Mouse (Mus musculus) embryonic facial prominence, embryonic 13.5 days (tissue): ENCODE data around the gene Per3. TPM values are rescaled to one million over a fixed set of nuclear protein-coding genes. Genes with fewer than 3 reads are reported as not detected.
"Not testable (repeated sequence)": the region's sequence is repeated elsewhere in the genome, so short reads cannot be mapped to it uniquely, and the experiment has no call there.

Source experiments
- ATAC-seq: fragments of 200-750 bp; cut with Nextera tagmentation; 2 replicates; pipeline ENCODE4 v1.8.0; 2017; ENCODE audit warnings: low read depth; ENCODE audit not compliant: insufficient number of reproducible peaks, insufficient read depth, low FRiP score, low TSS enrichment
- H3K27ac ChIP-seq: fragments of 300-500 bp; sonication (generic); 2 replicates; pipeline ENCODE4 v1.5.1; 2015; ENCODE audit warnings: moderate library complexity, mild to moderate bottlenecking, inconsistent platforms
- H3K27me3 ChIP-seq: fragments of 300-500 bp; sonication (generic); 2 replicates; pipeline ENCODE4 v1.6.1; 2015; ENCODE audit warnings: mild to moderate bottlenecking, inconsistent platforms
- H3K36me3 ChIP-seq: fragments of 300-500 bp; sonication (generic); 2 replicates; pipeline ENCODE4 v1.6.1; 2015; ENCODE audit warnings: mild to moderate bottlenecking, inconsistent platforms
- H3K4me1 ChIP-seq: fragments of 300-500 bp; sonication (generic); 2 replicates; pipeline ENCODE4 v1.6.1; 2015; ENCODE audit warnings: inconsistent platforms
- H3K4me2 ChIP-seq: fragments of 300-500 bp; sonication (generic); 2 replicates; pipeline ENCODE4 v1.6.1; 2015; ENCODE audit warnings: moderate library complexity, mild to moderate bottlenecking, inconsistent platforms
- H3K4me3 ChIP-seq: fragments of 300-500 bp; sonication (generic); 2 replicates; pipeline ENCODE4 v1.5.1; 2015; ENCODE audit warnings: mild to moderate bottlenecking, inconsistent platforms
- H3K9ac ChIP-seq: fragments of 300-500 bp; sonication (generic); 2 replicates; pipeline ENCODE4 v1.6.1; 2015; ENCODE audit warnings: mild to moderate bottlenecking, inconsistent platforms
- H3K9me3 ChIP-seq: fragments of 300-500 bp; sonication (generic); 2 replicates; pipeline ENCODE4 v1.6.1; 2016; ENCODE audit warnings: inconsistent platforms
- WGBS: fragments of 180-500 bp; shearing (Covaris S2); methylation state at CpG from one replicate; pipeline ENCODE4 v1.1.7; 2015; ENCODE audit warnings: mixed read lengths; 5-methylcytosine and 5-hydroxymethylcytosine counted together
- polyA plus RNA-seq: library from polyadenylated mRNA; unstranded; fragments of >200 nt; fragmentation: Nextera tagmentation; extraction: Ambion mirVana; gene quantifications from 2 replicates; pipeline ENCODE4 v1.2.1, GENCODE M21; 2015

Per3 gene
- polyA plus RNA-seq, 1 experiment from 2014 or later = 7.9 TPM

DNA sequence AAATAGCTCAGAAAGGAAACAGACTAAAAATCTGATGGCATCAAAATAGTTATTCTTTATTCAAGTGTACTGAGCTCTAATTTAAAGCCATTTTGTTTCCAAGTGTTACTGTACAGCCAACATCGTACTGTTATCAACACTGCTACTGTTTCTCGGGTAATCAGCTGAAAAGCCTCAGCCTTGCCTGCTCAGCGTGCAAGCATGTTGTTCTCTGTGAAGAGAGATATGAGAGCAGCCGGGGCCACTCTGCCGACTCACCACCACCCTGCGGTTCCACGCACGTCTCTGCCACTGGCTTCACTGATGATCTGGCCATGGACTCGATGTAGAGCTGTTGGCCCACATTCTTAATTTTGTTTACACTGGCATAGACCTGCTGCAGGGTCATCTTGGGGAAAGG, 20.3 kb downstream of the Per3 start:
- Histone ChIP-seq H3K36me3 (peaks cover 7% of the 10 kb centered on the region), H3K9ac (no peak overlapping the region), H3K9me3 (no peaks in the 10 kb centered on the region), H3K4me2 (no peak overlapping the region), H3K27me3 (no peaks in the 10 kb centered on the region), H3K4me1 (no peaks in the 10 kb centered on the region), H3K4me3 (no peak overlapping the region), H3K27ac (no peak overlapping the region)
- WGBS = 88% methylated on average over 9 of the region's 9 CpGs
- ATAC-seq = no peak

DNA sequence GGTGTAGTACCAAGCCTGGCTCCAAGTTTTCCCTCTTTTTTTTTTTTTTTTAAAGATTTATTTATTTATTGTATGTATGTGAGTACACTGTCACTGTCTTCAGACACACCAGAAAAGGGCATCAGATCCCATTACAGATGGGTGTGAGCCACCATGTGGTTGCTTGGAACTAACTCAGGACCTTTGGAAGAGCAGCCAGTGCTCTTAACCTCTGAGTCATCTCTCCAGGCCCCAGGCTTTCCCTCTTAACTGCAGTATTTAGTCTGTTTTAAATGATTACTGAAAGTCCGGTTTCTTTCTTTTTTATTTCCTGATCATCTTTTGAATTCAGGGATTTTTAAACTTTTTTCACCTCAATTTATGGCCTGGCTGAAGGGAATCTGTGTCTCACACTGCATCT, 27.1 kb downstream of the Per3 start:
- H3K4me1 ChIP-seq, ATAC-seq, H3K9ac ChIP-seq, H3K4me2 ChIP-seq, H3K4me3 ChIP-seq, H3K27me3 ChIP-seq, H3K9me3 ChIP-seq, H3K27ac ChIP-seq: not testable (repeated sequence)
- 94% methylated on average over 1 of the region's 1 CpGs for WGBS
- H3K36me3 ChIP-seq = peaks cover 29% of the 10 kb centered on the region

DNA sequence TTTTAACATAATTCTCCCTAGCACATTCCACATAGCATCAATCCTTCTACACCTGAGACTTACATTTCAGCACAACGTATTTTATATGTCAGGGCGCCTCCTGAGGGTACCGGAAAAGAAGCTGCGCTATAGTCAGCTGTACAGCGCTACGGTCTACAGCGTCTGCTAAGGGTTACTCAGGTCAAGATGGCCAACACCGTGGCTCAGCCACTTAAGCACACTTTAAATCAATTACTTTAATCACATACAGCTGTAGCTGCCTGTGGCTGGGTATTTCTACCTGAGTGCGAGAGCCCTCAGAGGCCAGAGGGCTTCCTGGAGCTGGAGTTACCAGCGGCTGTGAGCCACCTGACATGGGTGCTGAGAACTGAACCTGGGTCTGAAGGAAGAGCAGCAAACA, 28.5 kb downstream of the Per3 start:
- H3K9me3 ChIP-seq = no peaks in the 10 kb centered on the region
- H3K4me3 ChIP-seq = no peak overlapping the region
- no peak overlapping the region for H3K9ac ChIP-seq
- peaks cover 35% of the 10 kb centered on the region for H3K36me3 ChIP-seq
- H3K27ac ChIP-seq = no peak overlapping the region
- H3K4me2 ChIP-seq = no peak overlapping the region
- no peaks in the 10 kb centered on the region for H3K27me3 ChIP-seq
- WGBS = 48% methylated on average over 10 of the region's 10 CpGs
- H3K4me1 ChIP-seq = no peaks in the 10 kb centered on the region
- ATAC-seq = no peak

DNA sequence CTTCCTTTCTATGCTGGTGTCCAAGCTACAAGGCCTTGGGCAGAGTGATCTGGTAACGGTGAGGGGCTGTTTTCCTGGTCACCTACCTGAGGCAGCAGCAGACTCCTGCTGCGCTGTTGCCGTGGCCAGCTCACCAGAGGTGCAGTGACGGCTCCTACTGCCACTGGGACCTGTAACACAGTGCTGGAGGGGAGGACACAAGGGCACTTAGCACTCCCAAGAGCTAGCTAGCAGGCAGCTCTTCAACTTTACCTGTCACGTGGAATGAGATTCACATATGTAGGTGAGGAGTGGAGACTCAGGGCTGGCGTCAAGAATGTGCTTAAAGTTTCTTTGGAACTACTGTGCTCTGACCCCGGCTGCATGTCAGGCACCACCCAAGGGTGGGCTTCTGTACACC, 34.1 kb downstream of the Per3 start:
- H3K36me3 ChIP-seq = peaks cover 37% of the 10 kb centered on the region
- H3K27ac ChIP-seq = no peak overlapping the region
- H3K4me3 ChIP-seq = no peak overlapping the region
- no peak overlapping the region for H3K4me2 ChIP-seq
- no peak for ATAC-seq
- WGBS = 90% methylated on average over 7 of the region's 7 CpGs
- no peaks in the 10 kb centered on the region for H3K4me1 ChIP-seq
- H3K9ac ChIP-seq = no peak overlapping the region
- H3K27me3 ChIP-seq = no peaks in the 10 kb centered on the region
- H3K9me3 ChIP-seq = no peaks in the 10 kb centered on the region

DNA sequence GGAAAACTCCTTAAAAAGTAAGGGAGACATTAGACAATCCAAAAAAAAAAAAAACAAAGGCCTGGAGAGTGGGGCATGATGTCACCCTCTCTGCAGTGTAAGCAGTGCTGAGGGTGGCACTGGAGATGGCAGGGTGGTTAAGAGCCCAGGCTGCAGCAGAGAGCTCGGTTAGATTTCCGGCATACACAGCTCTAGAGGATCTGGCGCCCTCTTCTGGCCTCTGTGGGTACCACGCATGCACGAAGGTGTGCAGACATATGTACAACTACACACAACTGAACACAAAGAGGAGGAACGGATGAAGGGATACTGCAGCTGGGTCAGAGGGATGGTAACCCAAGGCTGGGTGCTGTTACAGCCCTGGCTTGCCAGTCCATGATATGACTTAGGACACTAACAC, 37.5 kb downstream of the Per3 start:
- Histone ChIP-seq H3K4me1 (no peaks in the 10 kb centered on the region), H3K4me3 (no peak overlapping the region), H3K36me3 (peaks cover 22% of the 10 kb centered on the region), H3K27me3 (no peaks in the 10 kb centered on the region), H3K9ac (no peak overlapping the region), H3K9me3 (no peaks in the 10 kb centered on the region), H3K27ac (no peak overlapping the region), H3K4me2 (no peak overlapping the region)
- WGBS = 49% methylated on average over 6 of the region's 6 CpGs
- ATAC-seq = no peak

DNA sequence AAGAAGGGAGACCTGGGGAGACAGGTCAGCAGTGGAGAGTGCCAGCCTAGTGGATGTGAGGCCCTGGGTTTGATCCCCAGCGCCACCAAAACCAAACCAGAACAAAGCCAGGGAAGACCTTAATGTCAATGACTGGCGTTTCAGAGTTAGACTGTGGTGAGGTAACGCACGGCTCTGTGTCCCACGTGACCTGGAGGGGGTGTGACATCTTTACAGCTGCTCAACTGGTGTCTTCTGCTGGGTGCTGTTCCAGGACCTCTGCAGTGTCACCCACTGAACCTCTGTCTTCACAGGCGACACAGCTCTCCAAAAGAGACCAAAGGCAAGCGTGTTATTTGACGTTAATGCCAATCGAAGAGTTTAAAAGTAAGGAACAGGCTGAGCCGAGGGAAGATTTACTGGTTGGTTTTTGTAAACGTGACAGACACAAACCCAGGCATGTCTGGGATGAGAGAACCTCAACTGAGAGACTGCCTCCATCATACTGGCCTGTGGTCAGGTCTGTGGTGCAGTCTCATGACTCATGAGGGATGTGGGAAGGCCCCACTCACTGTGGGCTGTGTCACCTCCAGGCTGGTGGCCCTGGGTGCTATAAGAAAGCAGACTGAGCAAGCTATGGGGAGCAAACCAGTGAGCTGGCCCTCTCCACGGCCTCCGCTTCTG, 38.7 kb downstream of the Per3 start:
- H3K4me2 ChIP-seq = no peak overlapping the region
- H3K4me3 ChIP-seq = no peak overlapping the region
- peaks cover 20% of the 10 kb centered on the region for H3K36me3 ChIP-seq
- no peaks in the 10 kb centered on the region for H3K9me3 ChIP-seq
- 91% methylated on average over 13 of the region's 13 CpGs for WGBS
- H3K4me1 ChIP-seq = no peaks in the 10 kb centered on the region
- no peaks in the 10 kb centered on the region for H3K27me3 ChIP-seq
- no peak overlapping the region for H3K27ac ChIP-seq
- no peak overlapping the region for H3K9ac ChIP-seq
- no peak for ATAC-seq

DNA sequence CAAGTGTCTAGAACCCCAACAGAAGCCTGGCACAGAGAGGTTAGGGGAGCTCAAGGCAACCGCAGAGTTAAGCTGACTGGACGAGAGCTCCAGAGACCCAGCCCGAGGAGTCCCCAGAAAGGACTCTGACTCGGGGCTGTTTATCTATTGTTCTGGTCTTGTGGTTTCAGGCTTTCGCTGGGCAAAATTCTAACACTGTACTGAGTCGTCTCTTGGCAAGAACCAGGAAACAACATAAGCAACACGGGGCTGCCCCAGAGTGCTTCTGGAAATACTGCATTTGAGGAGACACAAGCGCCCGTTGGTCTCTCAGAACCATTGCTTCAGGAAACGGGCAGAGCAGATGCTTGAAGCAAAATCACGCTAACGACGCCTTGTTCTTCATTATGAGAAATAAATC, 43.1 kb downstream of the Per3 start:
- WGBS = 69% methylated on average over 13 of the region's 13 CpGs
- no peak for ATAC-seq
- no peak overlapping the region for H3K9ac ChIP-seq
- no peak overlapping the region for H3K4me2 ChIP-seq
- H3K4me1 ChIP-seq = no peaks in the 10 kb centered on the region
- no peaks in the 10 kb centered on the region for H3K9me3 ChIP-seq
- H3K27me3 ChIP-seq = no peaks in the 10 kb centered on the region
- H3K27ac ChIP-seq = no peak overlapping the region
- peaks cover 6% of the 10 kb centered on the region; the same call in 1 of the 2 replicates for H3K36me3 ChIP-seq
- no peak overlapping the region for H3K4me3 ChIP-seq

DNA sequence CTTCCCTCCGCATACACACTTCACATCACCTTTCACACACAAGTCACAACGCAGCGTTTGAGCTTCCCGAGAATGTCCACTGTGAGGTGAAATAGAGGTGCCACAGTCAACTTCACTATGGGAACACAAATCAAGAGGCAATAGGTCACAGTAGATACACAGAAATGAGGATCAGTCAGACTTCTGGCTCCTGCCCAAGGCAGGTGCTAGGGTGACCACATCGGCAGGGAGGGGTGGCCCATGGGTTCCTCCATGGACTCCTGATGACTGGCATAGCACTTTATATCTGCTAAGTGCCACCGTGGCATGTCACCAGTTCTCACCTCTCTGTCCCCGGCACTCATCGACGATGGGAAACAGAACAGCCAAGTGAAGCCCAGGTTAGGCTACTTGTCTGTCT, 45.8 kb downstream of the Per3 start:
- no peak overlapping the region for H3K27ac ChIP-seq
- WGBS = 95% methylated on average over 9 of the region's 9 CpGs
- no peaks in the 10 kb centered on the region for H3K36me3 ChIP-seq
- ATAC-seq = no peak
- no peak overlapping the region for H3K4me2 ChIP-seq
- H3K9ac ChIP-seq = no peak overlapping the region
- H3K27me3 ChIP-seq = no peaks in the 10 kb centered on the region
- no peaks in the 10 kb centered on the region for H3K4me1 ChIP-seq
- H3K9me3 ChIP-seq = no peaks in the 10 kb centered on the region
- no peak overlapping the region for H3K4me3 ChIP-seq

DNA sequence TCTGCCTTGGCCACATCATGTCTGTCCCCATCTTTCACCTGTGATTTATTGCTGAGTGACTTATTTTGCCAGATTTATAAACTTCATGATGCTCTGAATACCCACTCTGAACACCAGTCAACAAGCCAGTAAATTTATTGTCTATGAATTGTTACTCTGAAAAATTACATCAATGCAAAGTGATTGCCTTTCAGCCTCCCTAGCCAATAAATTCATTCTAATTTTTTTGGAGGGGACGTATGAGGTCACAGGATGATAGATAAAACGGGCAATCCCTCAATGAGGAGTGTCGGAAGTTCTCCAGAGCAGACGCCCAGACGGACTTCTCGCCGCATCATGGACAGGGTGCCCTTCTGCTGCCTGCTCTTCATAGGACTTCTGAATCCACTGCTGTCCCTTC, 47.7 kb downstream of the Per3 start, which contains the start of gene Uts2:
Gene Uts2 (plus strand): TSS at position 301 of the 400 bp plus-strand sequence.
- H3K4me2 ChIP-seq = no peak within 1 kb of the TSS
- H3K27me3 ChIP-seq = no peaks in the 10 kb centered on the region
- 91% methylated on average over 7 of the region's 7 CpGs for WGBS
- ATAC-seq = no peak
- no peak within 1 kb of the TSS for H3K9ac ChIP-seq
- H3K4me3 ChIP-seq = no peak within 1 kb of the TSS
- H3K9me3 ChIP-seq = no peaks in the 10 kb centered on the region
- no peaks in the 10 kb centered on the region for H3K4me1 ChIP-seq
- H3K36me3 ChIP-seq = no peaks in the 10 kb centered on the region
- no peak within 1 kb of the TSS for H3K27ac ChIP-seq

DNA sequence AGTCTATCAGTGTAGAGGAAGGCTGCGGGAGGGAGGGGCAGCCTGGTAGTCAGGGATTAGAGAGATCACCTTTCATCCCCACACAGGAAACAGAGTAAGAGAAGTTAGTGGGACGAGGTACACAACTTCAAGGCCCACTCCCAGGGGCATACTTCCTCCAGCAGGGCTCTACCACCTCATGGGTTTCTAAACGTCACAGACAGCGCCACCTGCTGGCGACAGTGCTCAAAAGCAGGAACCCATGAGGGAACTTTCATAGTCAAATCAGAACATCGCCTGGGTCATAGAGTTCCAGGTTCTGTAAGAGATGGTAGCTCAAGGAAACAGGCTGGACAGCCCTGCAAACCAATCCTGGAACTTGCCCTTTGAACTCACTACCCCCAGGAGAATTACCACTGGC, 54.3 kb downstream of the Per3 start:
- no peak for ATAC-seq
- H3K27ac ChIP-seq = no peak overlapping the region
- WGBS = 40% methylated on average over 6 of the region's 6 CpGs

DNA sequence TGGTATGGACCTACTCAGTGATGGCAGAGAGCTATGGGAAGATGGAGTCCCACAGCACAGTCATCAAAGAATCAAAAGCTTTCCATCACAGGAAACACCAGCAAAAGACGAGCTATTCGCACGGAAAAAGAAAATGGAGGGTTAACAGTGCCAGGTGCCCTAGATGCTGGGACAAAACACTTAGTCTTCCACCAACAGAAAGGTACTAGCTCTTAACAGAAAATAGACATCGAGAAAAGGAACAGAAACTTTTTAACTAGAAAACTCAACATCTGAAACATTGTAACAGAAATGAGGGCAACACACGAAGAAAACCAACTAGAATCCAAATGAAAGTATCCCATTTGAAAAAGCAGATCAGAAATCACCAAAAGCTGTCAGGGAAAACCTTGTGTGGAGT, 64.3 kb downstream of the Per3 start:
- Histone ChIP-seq H3K9me3 (no peaks in the 10 kb centered on the region), H3K4me2 (no peak overlapping the region), H3K27ac (no peak overlapping the region), H3K27me3 (no peaks in the 10 kb centered on the region), H3K36me3 (no peaks in the 10 kb centered on the region), H3K9ac (no peak overlapping the region), H3K4me1 (0 out of 2 replicates have a peak, but pooled peaks cover 3% of the 10 kb centered on the region), H3K4me3 (no peak overlapping the region)
- 91% methylated on average over 5 of the region's 5 CpGs for WGBS
- ATAC-seq = no peak

More for the DNA sequence above, 54.3 kb downstream of the Per3 start:
- H3K9ac ChIP-seq = no peak overlapping the region
- no peaks in the 10 kb centered on the region for H3K4me1 ChIP-seq
- H3K4me2 ChIP-seq = no peak overlapping the region
- no peaks in the 10 kb centered on the region for H3K9me3 ChIP-seq
- H3K27me3 ChIP-seq = no peaks in the 10 kb centered on the region
- H3K4me3 ChIP-seq = no peak overlapping the region
- no peaks in the 10 kb centered on the region for H3K36me3 ChIP-seq

DNA sequence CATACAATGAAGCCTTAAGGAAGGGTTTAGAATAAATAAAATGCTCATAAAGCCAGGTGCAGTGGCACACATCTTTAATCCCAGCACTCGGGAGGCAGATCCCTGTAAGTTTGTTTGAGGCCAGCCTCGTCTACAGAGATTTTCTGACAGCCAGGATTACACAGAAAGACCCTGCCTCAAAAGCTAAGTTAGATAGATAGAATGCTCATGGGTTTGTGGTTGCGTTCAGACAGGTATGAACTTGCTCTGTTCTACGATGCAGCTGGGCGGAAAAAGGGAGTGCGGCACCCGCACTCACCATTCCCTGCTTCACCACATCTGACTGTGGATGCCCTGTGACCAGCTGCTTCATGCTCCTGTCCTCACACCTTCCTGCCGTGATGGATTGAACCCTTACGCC, 65.0 kb downstream of the Per3 start:
- no peaks in the 10 kb centered on the region for H3K36me3 ChIP-seq
- H3K27ac ChIP-seq = no peak overlapping the region
- no peak overlapping the region for H3K4me2 ChIP-seq
- H3K4me3 ChIP-seq = no peak overlapping the region
- no peak for ATAC-seq
- 0 out of 2 replicates have a peak, but pooled peaks cover 3% of the 10 kb centered on the region for H3K4me1 ChIP-seq
- H3K9me3 ChIP-seq = no peaks in the 10 kb centered on the region
- H3K27me3 ChIP-seq = no peaks in the 10 kb centered on the region
- H3K9ac ChIP-seq = no peak overlapping the region
- 77% methylated on average over 9 of the region's 9 CpGs for WGBS
